Mouse (Mus musculus) megakaryocyte, embryonic 14.5 days (primary cell): ENCODE data around the gene Ptrh2.

Experiments
- FLI1 ChIP-seq: IDR thresholded peaks from 2 replicates; pipeline ENCODE4 v1.6.1; 2012; ENCODE audit warnings: low read length, inconsistent platforms, mixed read lengths
- GATA1 ChIP-seq: IDR thresholded peaks from 3 replicates; pipeline ENCODE4 v1.6.1; 2012; ENCODE audit warnings: mixed read lengths, low read length, inconsistent platforms, borderline replicate concordance

DNA sequence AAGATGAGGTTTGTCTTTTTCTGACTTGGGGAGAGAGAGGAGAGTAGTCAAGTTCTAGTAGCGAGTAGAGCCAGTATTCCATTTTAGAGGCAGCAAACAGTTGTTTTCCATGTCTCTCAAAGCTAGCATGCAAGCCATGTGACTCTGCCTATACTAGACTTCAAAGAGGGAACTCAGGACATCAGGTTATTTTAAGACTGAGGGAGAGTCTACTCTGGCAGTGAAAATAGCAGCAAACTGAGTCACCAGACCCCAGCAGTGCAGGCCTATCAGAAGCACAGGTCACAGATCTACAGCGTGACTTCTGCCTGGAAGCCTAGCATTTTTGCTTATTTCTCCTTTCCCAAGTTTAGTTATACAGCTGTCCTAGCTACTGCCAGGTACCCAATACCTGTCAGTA lies 47.7 kb downstream of the Ptrh2 start:
- no peak for TF ChIP-seq FLI1
- TF ChIP-seq GATA1 = no peak
